Mouse (Mus musculus): ENCODE results near the gene Slc38a10. TPM values are rescaled to one million over a fixed set of nuclear protein-coding genes. Genes with fewer than 3 reads are reported as not detected.

Gene Slc38a10
- total RNA-seq (2014; rRNA removed; ENCODE audit: low replicate concordance) (113 and 139 TPM in 2 replicates), polyA plus RNA-seq (2015; fragmentation: Nextera tagmentation; extraction: Ambion mirVana) (56.2 and 65.9 TPM in 2 replicates)

DNA sequence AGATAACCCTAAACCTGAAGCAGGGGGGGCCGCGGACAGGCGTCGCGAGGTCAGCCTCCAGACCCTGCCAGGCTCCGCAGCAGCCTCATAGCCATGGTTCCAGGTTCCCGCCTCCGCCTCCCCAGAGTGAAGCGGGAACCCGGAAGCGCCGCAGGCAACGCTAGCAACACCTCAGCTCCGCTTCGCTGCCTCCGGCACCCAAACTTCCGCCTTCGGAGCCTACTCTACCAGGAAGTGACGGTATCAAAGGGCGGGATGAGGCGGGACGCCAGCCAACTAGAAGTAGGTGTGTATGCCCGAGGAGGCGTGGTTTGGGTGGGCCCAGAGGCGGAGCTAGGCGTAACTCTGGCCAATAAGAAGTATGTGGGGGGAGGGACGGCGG, at the start of gene Slc38a10:
Slc38a10 (minus strand) TSS at position 234 of the 382 bp plus-strand sequence.
- DNase-seq (ENCODE audit: low spot score) (peak; percentile 100), ATAC-seq (ENCODE audit: insufficient read depth, low read depth) (peak; percentile 98)
- Histone ChIP-seq H3K4me3 (ENCODE audit: low read depth, low read length) (peak within 1 kb of the TSS; percentile 94), H3K9ac (replicated peaks; ENCODE audit: low read depth, low read length) (peak within 1 kb of the TSS; percentile 78), H3K36me3 (replicated peaks; ENCODE audit: control insufficient read depth, insufficient read depth, low read length) (0 out of 2 replicates have a peak, but pooled peaks cover 7% of the 10 kb centered on the region), H3K4me1 (ENCODE audit: control insufficient read depth, insufficient read depth) (peaks cover 18% of the 10 kb centered on the region), H3K27ac (ENCODE audit: low read depth) (peak within 1 kb of the TSS; percentile 85), H3K4me2 (ENCODE audit: low read depth, low read length) (peak within 1 kb of the TSS; percentile 79), H3K27me3 (ENCODE audit: control insufficient read depth, insufficient read depth, low read length) (no peaks in the 10 kb centered on the region), H3K9me3 (replicated peaks; ENCODE audit: control insufficient read depth, low read length) (no peaks in the 10 kb centered on the region)
- WGBS: under 1% methylated on average over 28 of the region's 28 CpGs
- TF ChIP-seq CTCF (IDR thresholded peaks at IDR 0.05; ENCODE audit: low read depth): no peak
- no peak; the same call in 1 of the 2 replicates for TF ChIP-seq EP300 (IDR thresholded peaks at IDR 0.05; ENCODE audit: low read depth)

DNA sequence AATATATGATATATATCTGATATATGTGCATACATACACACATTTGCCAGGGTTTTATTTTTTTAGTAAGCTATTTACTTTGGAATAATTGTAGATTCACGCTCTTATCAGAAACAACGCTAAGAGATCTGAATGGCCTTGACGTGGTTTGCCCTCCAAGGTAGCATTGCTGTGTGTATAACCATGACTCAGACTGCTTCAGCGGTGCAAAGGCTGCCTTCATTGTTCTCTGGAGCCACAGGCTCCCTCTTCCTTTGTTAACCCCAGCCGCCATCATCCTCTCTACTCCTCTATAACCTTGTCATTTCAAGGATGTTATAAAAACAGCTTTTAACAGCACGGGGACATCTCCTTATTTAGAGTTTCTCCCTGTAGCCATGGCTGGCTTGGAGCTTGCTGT, 49.5 kb upstream of the Slc38a10 start:
- TF ChIP-seq EP300 (IDR thresholded peaks at IDR 0.05; ENCODE audit: low read depth) (no peak), CTCF (IDR thresholded peaks at IDR 0.05; ENCODE audit: low read depth) (no peak)
- Histone ChIP-seq H3K27ac (ENCODE audit: low read depth) (no peak overlapping the region), H3K9me3 (replicated peaks; ENCODE audit: control insufficient read depth, low read length) (no peaks in the 10 kb centered on the region), H3K9ac (replicated peaks; ENCODE audit: low read depth, low read length) (no peak overlapping the region), H3K4me2 (ENCODE audit: low read depth, low read length) (no peak overlapping the region), H3K36me3 (replicated peaks; ENCODE audit: control insufficient read depth, insufficient read depth, low read length) (no peaks in the 10 kb centered on the region), H3K27me3 (ENCODE audit: control insufficient read depth, insufficient read depth, low read length) (no peaks in the 10 kb centered on the region), H3K4me1 (ENCODE audit: control insufficient read depth, insufficient read depth) (no peaks in the 10 kb centered on the region), H3K4me3 (ENCODE audit: low read depth, low read length) (no peak overlapping the region)
- DNase-seq (ENCODE audit: low spot score) (no peak), ATAC-seq (ENCODE audit: insufficient read depth, low read depth) (no peak)
- 54% methylated on average over 6 of the region's 6 CpGs for WGBS

DNA sequence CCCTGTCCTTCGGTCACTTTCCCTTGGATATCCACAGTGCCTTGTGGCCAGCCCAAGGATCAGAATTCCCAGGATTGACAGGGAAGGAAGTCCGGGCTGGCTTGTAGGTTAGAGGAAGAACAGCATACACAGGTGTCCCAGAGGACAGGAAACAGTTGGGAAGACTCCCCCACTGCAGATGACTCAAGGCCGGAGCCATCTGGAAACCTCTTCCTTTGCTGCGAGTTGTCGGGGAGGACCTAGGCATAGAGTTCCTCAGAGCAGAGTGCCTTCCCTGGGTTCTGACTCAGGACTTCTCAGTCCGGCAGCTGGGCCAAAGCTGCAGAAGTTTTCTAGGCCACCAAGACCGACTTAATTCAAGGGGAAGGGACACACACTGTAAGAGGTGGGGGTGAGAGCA, 48.6 kb upstream of the Slc38a10 start:
- Histone ChIP-seq H3K9ac (replicated peaks; ENCODE audit: low read depth, low read length) (no peak overlapping the region), H3K4me2 (ENCODE audit: low read depth, low read length) (no peak overlapping the region), H3K27ac (ENCODE audit: low read depth) (peak overlapping the region; percentile 47; the same call in 1 of the 2 replicates), H3K4me3 (ENCODE audit: low read depth, low read length) (no peak overlapping the region), H3K27me3 (ENCODE audit: control insufficient read depth, insufficient read depth, low read length) (no peaks in the 10 kb centered on the region), H3K36me3 (replicated peaks; ENCODE audit: control insufficient read depth, insufficient read depth, low read length) (no peaks in the 10 kb centered on the region), H3K9me3 (replicated peaks; ENCODE audit: control insufficient read depth, low read length) (no peaks in the 10 kb centered on the region), H3K4me1 (ENCODE audit: control insufficient read depth, insufficient read depth) (no peaks in the 10 kb centered on the region)
- peak; percentile 77 for ATAC-seq (ENCODE audit: insufficient read depth, low read depth)
- DNase-seq (ENCODE audit: low spot score): no peak
- no peak for TF ChIP-seq CTCF (IDR thresholded peaks at IDR 0.05; ENCODE audit: low read depth)
- TF ChIP-seq EP300 (IDR thresholded peaks at IDR 0.05; ENCODE audit: low read depth): peak; percentile 96
- WGBS: 51% methylated on average over 7 of the region's 7 CpGs

DNA sequence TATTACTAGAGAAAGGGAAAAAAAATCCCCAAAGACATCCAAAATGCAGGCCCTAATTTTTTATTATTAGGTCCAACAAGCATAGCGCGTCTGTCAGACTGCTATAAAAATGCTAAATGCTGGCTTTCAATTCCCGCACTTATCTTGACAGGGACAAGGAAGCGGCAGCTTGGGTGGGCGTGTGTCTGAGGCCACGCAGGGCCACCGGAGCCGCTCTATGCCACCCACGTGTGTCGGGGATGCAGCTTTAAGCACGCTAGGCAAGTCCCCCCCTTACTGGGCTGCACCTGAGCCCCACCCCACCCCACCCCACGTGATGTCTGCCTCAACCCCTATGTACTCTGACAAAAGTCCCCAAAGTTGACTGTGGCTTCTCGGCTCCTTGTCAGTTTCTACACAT, 47.7 kb upstream of the Slc38a10 start:
- TF ChIP-seq EP300 (IDR thresholded peaks at IDR 0.05; ENCODE audit: low read depth) (no peak), CTCF (IDR thresholded peaks at IDR 0.05; ENCODE audit: low read depth) (no peak)
- no peak for ATAC-seq (ENCODE audit: insufficient read depth, low read depth)

DNA sequence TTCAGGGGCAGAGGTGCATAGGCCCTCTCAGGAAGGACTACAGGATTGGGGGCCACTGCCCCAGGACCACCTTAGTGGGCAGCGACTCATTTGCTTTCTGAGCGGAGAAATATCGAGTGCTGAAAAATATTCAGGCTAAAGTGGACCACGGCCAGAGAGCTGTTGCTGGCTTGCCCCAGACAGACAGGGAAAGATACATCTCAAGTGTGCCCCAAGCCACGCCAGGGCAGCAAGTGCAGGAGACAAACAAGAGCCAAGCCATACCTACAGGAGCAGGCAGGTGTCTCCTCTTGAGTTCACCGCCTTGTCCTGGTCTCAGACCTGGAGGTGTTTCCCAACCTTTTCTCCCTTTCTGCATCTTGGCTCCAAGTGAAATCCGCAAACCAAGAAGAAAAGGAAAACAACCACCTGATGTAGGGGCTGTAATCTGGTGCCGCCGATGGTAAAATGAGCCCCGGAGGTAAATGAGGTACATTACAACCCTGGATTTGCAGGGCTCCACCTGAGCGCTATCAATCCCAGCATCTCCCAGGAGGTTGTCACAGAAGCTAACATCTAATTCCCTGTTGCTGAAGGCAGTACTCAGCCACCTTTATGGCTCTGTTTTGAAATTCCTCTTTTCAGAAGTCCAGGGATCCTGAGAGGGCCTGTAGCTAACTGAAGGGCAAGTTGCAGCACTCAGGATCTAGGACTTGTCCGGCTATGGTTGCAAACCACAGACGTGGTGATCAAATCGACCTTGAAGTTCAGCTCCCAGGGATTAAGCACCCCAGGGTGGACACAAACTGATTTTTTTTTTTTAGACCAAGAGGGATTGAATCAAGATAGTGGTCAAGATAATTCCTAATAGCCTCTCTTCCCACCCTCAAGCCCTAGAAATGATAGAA, 39.6 kb upstream of the Slc38a10 start:
- Histone ChIP-seq H3K27me3 (ENCODE audit: control insufficient read depth, insufficient read depth, low read length) (no peaks in the 10 kb centered on the region), H3K9me3 (replicated peaks; ENCODE audit: control insufficient read depth, low read length) (no peaks in the 10 kb centered on the region), H3K4me1 (ENCODE audit: control insufficient read depth, insufficient read depth) (peaks cover 12% of the 10 kb centered on the region; the same call in 1 of the 2 replicates), H3K27ac (ENCODE audit: low read depth) (peak overlapping the region; percentile 75), H3K4me2 (ENCODE audit: low read depth, low read length) (peak overlapping the region; percentile 76), H3K4me3 (ENCODE audit: low read depth, low read length) (peak overlapping the region; percentile 77), H3K36me3 (replicated peaks; ENCODE audit: control insufficient read depth, insufficient read depth, low read length) (no peaks in the 10 kb centered on the region), H3K9ac (replicated peaks; ENCODE audit: low read depth, low read length) (peak overlapping the region; percentile 26; the same call in 1 of the 2 replicates)
- DNase-seq (ENCODE audit: low spot score) (no peak), ATAC-seq (ENCODE audit: insufficient read depth, low read depth) (no peak)
- TF ChIP-seq EP300 (IDR thresholded peaks at IDR 0.05; ENCODE audit: low read depth): no peak
- 49% methylated on average over 14 of the region's 14 CpGs for WGBS

More for the DNA sequence above, 47.7 kb upstream of the Slc38a10 start:
- H3K27me3 ChIP-seq (ENCODE audit: control insufficient read depth, insufficient read depth, low read length): no peaks in the 10 kb centered on the region
- H3K36me3 ChIP-seq (replicated peaks; ENCODE audit: control insufficient read depth, insufficient read depth, low read length): no peaks in the 10 kb centered on the region
- no peak overlapping the region for H3K4me2 ChIP-seq (ENCODE audit: low read depth, low read length)
- no peak overlapping the region for H3K27ac ChIP-seq (ENCODE audit: low read depth)
- no peak for DNase-seq (ENCODE audit: low spot score)
- H3K9ac ChIP-seq (replicated peaks; ENCODE audit: low read depth, low read length): no peak overlapping the region
- no peaks in the 10 kb centered on the region for H3K4me1 ChIP-seq (ENCODE audit: control insufficient read depth, insufficient read depth)
- 30% methylated on average over 13 of the region's 13 CpGs for WGBS
- no peaks in the 10 kb centered on the region for H3K9me3 ChIP-seq (replicated peaks; ENCODE audit: control insufficient read depth, low read length)
- H3K4me3 ChIP-seq (ENCODE audit: low read depth, low read length): no peak overlapping the region

All from heart, postnatal 0 days (tissue).